Mouse (Mus musculus) kidney, adult 2 months (tissue): Measurements from ENCODE around the gene Gapdh.

ENCODE experiments used
- CTCF ChIP-seq: fragments of 200-500 bp; conservative IDR thresholded peaks from 2 replicates; pipeline ENCODE4 v1.5.1; 2011; ENCODE audit warnings: low read depth, mild to moderate bottlenecking, control low read depth, low read length, moderate library complexity, mixed read lengths; ENCODE audit not compliant: insufficient read depth, insufficient read length
- POLR2A ChIP-seq: fragments of 200-500 bp; IDR thresholded peaks from one replicate; pipeline ENCODE4 v1.6.1; 2011; ENCODE audit warnings: low read depth, low read length, control low read depth

DNA sequence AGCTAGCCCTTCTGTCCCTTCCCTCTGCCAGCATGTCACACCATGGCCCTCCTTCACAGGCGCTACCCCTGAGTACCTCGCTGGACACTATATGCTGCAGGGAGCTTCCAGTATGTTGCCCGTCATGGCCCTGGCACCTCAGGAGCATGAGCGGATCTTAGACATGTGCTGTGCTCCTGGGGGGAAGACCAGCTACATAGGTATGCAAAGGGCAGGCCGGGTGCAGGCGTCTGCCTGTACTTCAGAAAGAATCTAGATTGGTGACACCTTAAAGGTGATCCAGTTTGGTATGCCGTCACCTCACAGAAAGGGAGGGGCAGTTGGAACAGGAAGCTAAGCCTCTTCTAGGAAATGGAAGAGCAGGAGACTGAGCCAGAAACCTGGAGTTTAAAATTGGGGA, 26.5 kb downstream of the Gapdh start:
- no peak for TF ChIP-seq POLR2A
- TF ChIP-seq CTCF: no peak
